Mouse (Mus musculus): ENCODE measurements around the gene Cst11. TPM values are rescaled to one million over a fixed set of nuclear protein-coding genes. Genes with fewer than 3 reads are reported as not detected.

The Cst11 gene
- polyA plus RNA-seq, 1 experiment from 2014 or later = 0.98 TPM

DNA sequence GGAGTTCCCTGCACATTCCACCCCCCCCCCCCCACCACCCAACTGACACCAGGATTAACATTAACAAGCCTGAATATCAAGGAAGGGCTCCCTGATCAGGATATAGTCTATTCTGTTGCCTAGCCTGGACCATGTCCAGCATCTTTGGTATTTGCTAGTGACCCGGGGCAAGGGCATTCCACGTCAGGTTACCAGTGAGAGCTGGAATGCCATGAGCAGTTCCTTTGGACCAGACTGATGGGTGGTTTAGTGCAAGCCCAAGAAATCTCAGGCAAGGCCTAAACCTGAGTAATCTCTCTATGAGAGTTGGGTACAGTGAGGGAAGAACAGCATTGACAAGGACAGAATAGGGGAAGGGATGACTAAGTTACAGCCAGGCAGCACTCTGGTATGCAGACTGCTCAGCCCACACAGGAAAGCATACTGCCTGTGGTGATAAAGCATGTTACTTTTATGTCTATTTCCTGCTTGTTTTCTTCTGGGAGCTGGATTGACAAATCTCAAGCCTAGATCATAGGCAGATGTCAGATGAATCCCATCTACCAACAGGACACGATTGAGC, 27.4 kb downstream of the Cst11 start:
- H3K9me3 ChIP-seq (ENCODE audit: control insufficient read depth, low read length) = no peaks in the 10 kb centered on the region
- H3K36me3 ChIP-seq (ENCODE audit: control insufficient read depth, insufficient read depth, low read length) = no peaks in the 10 kb centered on the region
- ATAC-seq (ENCODE audit: low FRiP score, low TSS enrichment) (no peak), DNase-seq (ENCODE audit: low spot score) (no peak)
- H3K4me3 ChIP-seq (ENCODE audit: low read depth, low read length) = no peak overlapping the region
- no peaks in the 10 kb centered on the region for H3K4me1 ChIP-seq (replicated peaks; ENCODE audit: control insufficient read depth, insufficient read depth)
- TF ChIP-seq EP300 (optimal IDR thresholded peaks at IDR 0.05) (no peak), CTCF (IDR thresholded peaks at IDR 0.05; ENCODE audit: low read depth) (no peak)
- no peaks in the 10 kb centered on the region for H3K27me3 ChIP-seq (ENCODE audit: control insufficient read depth, insufficient read depth, low read length)
- no peak overlapping the region for H3K4me2 ChIP-seq (replicated peaks; ENCODE audit: low read depth)
- 74% methylated on average over 3 of the region's 3 CpGs for WGBS
- H3K27ac ChIP-seq (replicated peaks) = no peak overlapping the region
- H3K9ac ChIP-seq (ENCODE audit: low read length) = no peak overlapping the region

DNA sequence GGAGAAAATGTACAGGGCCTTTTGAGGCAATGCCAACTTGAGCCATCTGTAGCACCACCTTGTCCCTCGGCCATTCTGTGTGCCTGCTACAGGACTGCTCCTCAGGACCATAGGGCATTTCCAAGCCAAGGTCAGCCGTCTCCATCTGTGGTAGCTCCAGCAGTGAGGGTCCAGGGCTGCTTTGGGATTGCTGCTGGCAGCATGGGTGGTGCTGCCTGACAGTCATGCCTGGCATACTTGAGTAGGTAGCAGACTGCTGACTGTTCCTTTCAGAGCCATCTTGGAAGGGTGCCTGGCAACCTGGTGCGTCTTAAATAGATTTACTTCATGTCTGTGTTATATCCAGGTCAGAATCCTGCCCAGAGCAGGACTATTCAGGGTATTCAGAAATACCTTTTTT, 28.3 kb downstream of the Cst11 start:
- H3K4me3 ChIP-seq (ENCODE audit: low read depth, low read length) = no peak overlapping the region
- 86% methylated on average over 3 of the region's 3 CpGs for whole genome bisulfite sequencing
- no peak overlapping the region for H3K27ac ChIP-seq (replicated peaks)
- no peaks in the 10 kb centered on the region for H3K27me3 ChIP-seq (ENCODE audit: control insufficient read depth, insufficient read depth, low read length)
- no peaks in the 10 kb centered on the region for H3K4me1 ChIP-seq (replicated peaks; ENCODE audit: control insufficient read depth, insufficient read depth)
- H3K9me3 ChIP-seq (ENCODE audit: control insufficient read depth, low read length) = no peaks in the 10 kb centered on the region
- ATAC-seq (ENCODE audit: low FRiP score, low TSS enrichment) (0 out of 2 replicates have a peak, but pooled peaks have one; percentile 18), DNase-seq (ENCODE audit: low spot score) (no peak)
- H3K4me2 ChIP-seq (replicated peaks; ENCODE audit: low read depth) = no peak overlapping the region
- no peak for TF ChIP-seq EP300 (optimal IDR thresholded peaks at IDR 0.05)
- no peak for TF ChIP-seq CTCF (IDR thresholded peaks at IDR 0.05; ENCODE audit: low read depth)
- no peaks in the 10 kb centered on the region for H3K36me3 ChIP-seq (ENCODE audit: control insufficient read depth, insufficient read depth, low read length)
- no peak overlapping the region for H3K9ac ChIP-seq (ENCODE audit: low read length)

GRCm38 (mm10) chr2:148732327-148733000, 38.8 kb downstream of the Cst11 start, which contains the start of gene Napb:
Napb (minus strand) TSS chr2:148732467.
- H3K4me1 ChIP-seq (replicated peaks; ENCODE audit: control insufficient read depth, insufficient read depth) = 0 out of 2 replicates have a peak, but pooled peaks cover 3% of the 10 kb centered on the region
- H3K36me3 ChIP-seq (ENCODE audit: control insufficient read depth, insufficient read depth, low read length) = no peaks in the 10 kb centered on the region
- peak within 1 kb of the TSS; percentile 93 for H3K4me2 ChIP-seq (replicated peaks; ENCODE audit: low read depth)
- 2% methylated on average over 18 of the region's 18 CpGs for WGBS
- peak within 1 kb of the TSS; percentile 81 for H3K9ac ChIP-seq (ENCODE audit: low read length)
- no peaks in the 10 kb centered on the region for H3K9me3 ChIP-seq (ENCODE audit: control insufficient read depth, low read length)
- peak within 1 kb of the TSS; percentile 58; the same call in 1 of the 2 replicates for H3K27ac ChIP-seq (replicated peaks)
- no peak for TF ChIP-seq EP300 (optimal IDR thresholded peaks at IDR 0.05)
- TF ChIP-seq CTCF (IDR thresholded peaks at IDR 0.05; ENCODE audit: low read depth) = no peak
- no peaks in the 10 kb centered on the region for H3K27me3 ChIP-seq (ENCODE audit: control insufficient read depth, insufficient read depth, low read length)
- peak; percentile 92 for DNase-seq (ENCODE audit: low spot score)
- peak; percentile 99 for ATAC-seq (ENCODE audit: low FRiP score, low TSS enrichment)
- H3K4me3 ChIP-seq (ENCODE audit: low read depth, low read length) = peak within 1 kb of the TSS; percentile 75

DNA sequence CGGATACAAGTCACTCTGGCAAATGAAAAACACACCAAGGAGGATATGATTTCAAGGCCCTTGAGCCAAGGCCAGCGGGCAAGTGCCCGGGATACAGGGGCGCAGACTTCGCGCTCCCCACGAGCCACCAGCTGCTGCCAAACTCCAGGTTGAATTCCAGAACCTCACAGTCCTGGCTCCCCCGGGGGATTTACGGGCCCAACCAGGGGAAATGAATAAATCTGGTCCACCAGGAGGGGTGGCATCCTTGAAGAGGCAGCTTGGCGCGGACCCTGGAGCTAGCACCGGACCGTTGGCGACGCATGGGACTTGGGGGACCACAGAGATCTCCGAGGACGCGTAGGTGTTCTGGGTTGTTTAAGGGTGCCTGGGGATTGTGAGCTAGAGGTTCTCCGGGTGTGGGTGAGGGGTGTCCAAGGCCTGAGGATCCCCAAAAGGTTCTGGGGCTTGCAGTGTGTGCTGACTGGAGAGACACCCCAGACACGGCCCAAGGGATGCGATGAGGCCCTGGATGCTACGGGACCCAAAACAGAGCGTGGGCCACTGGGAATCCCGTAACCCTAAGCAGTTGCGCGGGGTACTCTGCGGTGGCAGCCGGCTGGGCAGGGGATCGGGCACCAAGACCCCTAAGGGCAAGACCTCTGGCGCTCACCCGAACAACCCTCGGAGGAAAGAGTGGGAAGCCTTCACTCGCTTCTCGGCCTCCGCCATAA, 39.5 kb downstream of the Cst11 start:
- WGBS = under 1% methylated on average over 35 of the region's 35 CpGs
- peak; percentile 23 for DNase-seq (ENCODE audit: low spot score)
- H3K27ac ChIP-seq (replicated peaks) = peak overlapping the region; percentile 58; the same call in 1 of the 2 replicates

GRCm38 (mm10) chr2:148719271-148719995, 51.9 kb downstream of the Cst11 start:
- 52% methylated on average over 2 of the region's 2 CpGs for WGBS
- Histone ChIP-seq H3K9me3 (ENCODE audit: control insufficient read depth, low read length) (no peaks in the 10 kb centered on the region), H3K27ac (replicated peaks) (no peak overlapping the region), H3K4me1 (replicated peaks; ENCODE audit: control insufficient read depth, insufficient read depth) (no peaks in the 10 kb centered on the region), H3K9ac (ENCODE audit: low read length) (no peak overlapping the region), H3K27me3 (ENCODE audit: control insufficient read depth, insufficient read depth, low read length) (no peaks in the 10 kb centered on the region), H3K36me3 (ENCODE audit: control insufficient read depth, insufficient read depth, low read length) (no peaks in the 10 kb centered on the region), H3K4me3 (ENCODE audit: low read depth, low read length) (no peak overlapping the region), H3K4me2 (replicated peaks; ENCODE audit: low read depth) (no peak overlapping the region)
- DNase-seq (ENCODE audit: low spot score) (no peak), ATAC-seq (ENCODE audit: low FRiP score, low TSS enrichment) (no peak)
- TF ChIP-seq EP300 (optimal IDR thresholded peaks at IDR 0.05) = no peak
- no peak for TF ChIP-seq CTCF (IDR thresholded peaks at IDR 0.05; ENCODE audit: low read depth)

More for the DNA sequence above, 39.5 kb downstream of the Cst11 start:
- H3K36me3 ChIP-seq (ENCODE audit: control insufficient read depth, insufficient read depth, low read length) = no peaks in the 10 kb centered on the region
- no peaks in the 10 kb centered on the region for H3K27me3 ChIP-seq (ENCODE audit: control insufficient read depth, insufficient read depth, low read length)
- no peaks in the 10 kb centered on the region for H3K9me3 ChIP-seq (ENCODE audit: control insufficient read depth, low read length)
- peak; percentile 69 for ATAC-seq (ENCODE audit: low FRiP score, low TSS enrichment)
- peak overlapping the region; percentile 75 for H3K4me3 ChIP-seq (ENCODE audit: low read depth, low read length)
- TF ChIP-seq CTCF (IDR thresholded peaks at IDR 0.05; ENCODE audit: low read depth) (no peak), EP300 (optimal IDR thresholded peaks at IDR 0.05) (no peak)
- H3K4me1 ChIP-seq (replicated peaks; ENCODE audit: control insufficient read depth, insufficient read depth) = 0 out of 2 replicates have a peak, but pooled peaks cover 3% of the 10 kb centered on the region
- H3K9ac ChIP-seq (ENCODE audit: low read length) = peak overlapping the region; percentile 81
- H3K4me2 ChIP-seq (replicated peaks; ENCODE audit: low read depth) = peak overlapping the region; percentile 93

Other genes with a start within 250 kb of the Cst11 start
- gene Nxt1, start 98.9 kb downstream of the Cst11 start, polyA plus RNA-seq (2015; fragmentation: Nextera tagmentation; extraction: Ambion mirVana) = 54.4 and 57.1 TPM in 2 replicates
- gene Gzf1, start 90.5 kb downstream of the Cst11 start, polyA plus RNA-seq (2015; fragmentation: Nextera tagmentation; extraction: Ambion mirVana) = 8.0 and 9.4 TPM in 2 replicates
- 2.2 and 2.4 TPM in 2 replicates for gene Napb, start 39.0 kb downstream of the Cst11 start, polyA plus RNA-seq (2015; fragmentation: Nextera tagmentation; extraction: Ambion mirVana)
- gene Cstl1, start 21.1 kb downstream of the Cst11 start, polyA plus RNA-seq (2015; fragmentation: Nextera tagmentation; extraction: Ambion mirVana) = not detected in 2 replicates
- not detected in 2 replicates for gene 8030411F24Rik, start 10.5 kb upstream of the Cst11 start, polyA plus RNA-seq (2015; fragmentation: Nextera tagmentation; extraction: Ambion mirVana)
- 0.25 TPM in 1 of 2 replicates, not detected in the other for gene Cst12, start 17.9 kb upstream of the Cst11 start, polyA plus RNA-seq (2015; fragmentation: Nextera tagmentation; extraction: Ambion mirVana)
- 35.6 and 46.3 TPM in 2 replicates for gene Cst8, start 27.3 kb upstream of the Cst11 start, polyA plus RNA-seq (2015; fragmentation: Nextera tagmentation; extraction: Ambion mirVana)
- gene Cst13, start 48.6 kb upstream of the Cst11 start, polyA plus RNA-seq (2015; fragmentation: Nextera tagmentation; extraction: Ambion mirVana) = 0.17 TPM in 1 of 2 replicates, not detected in the other
- gene Cst9, start 63.6 kb upstream of the Cst11 start, polyA plus RNA-seq (2015; fragmentation: Nextera tagmentation; extraction: Ambion mirVana) = not detected in 2 replicates
- gene 9230104L09Rik, start 93.5 kb upstream of the Cst11 start, polyA plus RNA-seq (2015; fragmentation: Nextera tagmentation; extraction: Ambion mirVana) = not detected in 2 replicates
- 595 and 599 TPM in 2 replicates for gene Cst3, start 104.2 kb upstream of the Cst11 start, polyA plus RNA-seq (2015; fragmentation: Nextera tagmentation; extraction: Ambion mirVana)
- not detected in 2 replicates for gene Gm1330, start 231.8 kb upstream of the Cst11 start, polyA plus RNA-seq (2015; fragmentation: Nextera tagmentation; extraction: Ambion mirVana)
- not detected in 2 replicates for gene Gm10750, start 245.7 kb upstream of the Cst11 start, polyA plus RNA-seq (2015; fragmentation: Nextera tagmentation; extraction: Ambion mirVana)